Mouse (Mus musculus) lung, adult 2 months (tissue): ENCODE data around the gene Prr7.

Source experiments
- CTCF ChIP-seq: fragments of 200-500 bp; IDR thresholded peaks from 2 replicates; pipeline ENCODE4 v1.5.1; 2011; ENCODE audit warnings: mild to moderate bottlenecking, low read length, control low read depth; ENCODE audit not compliant: insufficient read depth
- POLR2A ChIP-seq: fragments of 200-500 bp; IDR thresholded peaks from 2 replicates; pipeline ENCODE4 v1.6.1; 2011; ENCODE audit warnings: low read depth, mild to moderate bottlenecking, control low read depth, low read length, borderline replicate concordance; ENCODE audit errors: extremely low read depth

- no peak for TF ChIP-seq POLR2A
- TF ChIP-seq CTCF, result no peak
These were observed 40.3 kb downstream of the Prr7 start for GRCm38 (mm10) chr13:55504390-55504789.
